25 mouse cellular contexts compared by ENCODE assay signal in the genomic region with DNA sequence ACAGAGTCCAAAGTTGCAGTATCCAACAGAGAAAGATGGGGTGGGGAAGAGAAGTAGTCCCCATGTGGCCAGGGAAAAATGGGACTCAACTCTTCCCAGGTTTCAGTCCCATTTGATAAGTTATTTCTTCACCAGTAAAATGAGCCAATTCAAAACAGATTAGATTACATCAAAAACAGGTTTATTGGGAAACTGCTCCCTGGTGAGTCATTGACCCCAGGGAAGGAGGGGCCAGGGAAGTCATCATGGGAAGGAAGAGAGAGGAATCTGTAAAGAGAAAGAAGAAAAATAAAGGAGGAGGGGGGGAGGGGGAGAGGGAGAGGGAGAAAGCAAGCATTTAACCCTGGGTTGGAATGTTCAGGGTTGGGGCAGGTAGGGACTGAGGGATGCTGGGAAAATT.
"Had no signal": no experiment of that assay in that cellular context is flagged by ENCODE, and none has a peak within 500 bp of the region (broad histone marks: within the 10 kb centered on the region; RNA-seq: fewer than 3 reads in every experiment).

No protein-coding gene starts in this region.

- H3K27ac ChIP-seq: heart, embryonic 10.5 days; hindbrain, embryonic 10.5 days; hindbrain, embryonic 12.5 days; hindbrain, embryonic 14.5 days; intestine, embryonic 15.5 days; layer of hippocampus, adult 2 months; left cerebral cortex, adult 2 months; limb, embryonic 10.5 days; limb, embryonic 12.5 days; liver, embryonic 14.5 days had no signal

- ATAC-seq: hindbrain, embryonic 16.5 days; inflammation-experienced regulatory T-cells, adult 6 months; intestine, embryonic 15.5 days; intestine, postnatal 0 days had no signal

- H3K4me3 ChIP-seq: heart, embryonic 10.5 days; heart, embryonic 12.5 days; hindbrain, embryonic 10.5 days; hindbrain, embryonic 12.5 days; intestine, embryonic 15.5 days; layer of hippocampus, adult 2 months; left cerebral cortex, adult 2 months; limb, embryonic 10.5 days; limb, embryonic 12.5 days had no signal

- H3K4me1 ChIP-seq: heart, embryonic 10.5 days; heart, embryonic 12.5 days; hindbrain, embryonic 10.5 days; hindbrain, embryonic 12.5 days; intestine, embryonic 15.5 days; limb, embryonic 10.5 days; limb, embryonic 12.5 days had no signal

- H3K9me3 ChIP-seq: heart, embryonic 10.5 days; heart, embryonic 12.5 days; hindbrain, embryonic 10.5 days; hindbrain, embryonic 12.5 days; intestine, embryonic 15.5 days; limb, embryonic 10.5 days; limb, embryonic 12.5 days had no signal

- H3K4me2 ChIP-seq: heart, embryonic 12.5 days; hindbrain, embryonic 12.5 days; hindbrain, embryonic 14.5 days; intestine, embryonic 15.5 days; limb, embryonic 12.5 days; liver, embryonic 11.5 days had no signal

- H3K36me3 ChIP-seq: heart, embryonic 10.5 days; heart, embryonic 12.5 days; hindbrain, embryonic 10.5 days; hindbrain, embryonic 12.5 days; intestine, embryonic 15.5 days; limb, embryonic 10.5 days; limb, embryonic 12.5 days had no signal

- DNase-seq: gastrocnemius, postnatal 14 days; gastrocnemius, postnatal 36 days; heart, postnatal 10 days; heart, postnatal 4 days; kidney, adult 18-20 months; kidney, adult 8-10 months; kidney, postnatal 10 days; kidney, postnatal 25 days; kidney, postnatal 4 days; liver had no signal

- H3K9ac ChIP-seq: heart, embryonic 12.5 days; hindbrain, embryonic 12.5 days; hindbrain, embryonic 14.5 days; intestine, embryonic 15.5 days; limb, embryonic 12.5 days; liver, embryonic 14.5 days had no signal

- H3K27me3 ChIP-seq: heart, embryonic 12.5 days; hindbrain, embryonic 12.5 days; intestine, embryonic 15.5 days; limb, embryonic 12.5 days had no signal
